Mouse (Mus musculus): ENCODE results near the gene Fbxl8. TPM values are rescaled to one million over a fixed set of nuclear protein-coding genes. Genes with fewer than 3 reads are reported as not detected.
A peak's percentile ranks its signal among the peaks of the same experiment; 100 is the strongest.

Gene Fbxl8
- total and polyA plus RNA-seq, 2 experiments from 2014 or later = 3.6 to 6.4 TPM

DNA sequence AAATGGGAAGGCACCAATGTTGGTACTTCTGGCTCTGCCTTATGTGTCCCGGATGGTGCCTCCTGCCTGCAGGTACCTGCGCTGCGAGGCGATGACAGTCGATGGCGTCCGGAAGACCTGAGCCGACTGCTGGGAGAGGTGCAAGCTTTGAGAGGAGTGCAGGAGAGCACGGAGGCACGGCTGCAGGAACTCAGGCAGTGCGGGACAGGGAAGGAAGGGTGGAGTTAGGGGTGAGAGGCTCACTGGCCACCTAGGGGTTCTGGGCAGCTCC, 6.4 kb downstream of the Fbxl8 start:
- H3K27me3 ChIP-seq (ENCODE audit: control insufficient read depth, insufficient read depth, low read length) = peaks cover 69% of the 10 kb centered on the region
- H3K27ac ChIP-seq (ENCODE audit: low read depth) = no peak overlapping the region
- no peaks in the 10 kb centered on the region for H3K9me3 ChIP-seq (replicated peaks; ENCODE audit: control insufficient read depth, low read length)
- H3K4me3 ChIP-seq (ENCODE audit: low read depth, low read length) = no peak overlapping the region; the same call in 1 of the 2 replicates
- ATAC-seq (ENCODE audit: insufficient read depth, low read depth) (no peak), DNase-seq (ENCODE audit: low spot score) (no peak)
- 0 out of 2 replicates have a peak, but pooled peaks cover 4% of the 10 kb centered on the region for H3K36me3 ChIP-seq (replicated peaks; ENCODE audit: control insufficient read depth, insufficient read depth, low read length)
- WGBS = 9% methylated on average over 11 of the region's 11 CpGs
- no peak overlapping the region for H3K9ac ChIP-seq (replicated peaks; ENCODE audit: low read depth, low read length)
- H3K4me2 ChIP-seq (ENCODE audit: low read depth, low read length) = no peak overlapping the region
- TF ChIP-seq CTCF (IDR thresholded peaks at IDR 0.05; ENCODE audit: low read depth) = no peak
- no peak for TF ChIP-seq EP300 (IDR thresholded peaks at IDR 0.05; ENCODE audit: low read depth)
- peaks cover 18% of the 10 kb centered on the region; the same call in 1 of the 2 replicates for H3K4me1 ChIP-seq (ENCODE audit: control insufficient read depth, insufficient read depth)

DNA sequence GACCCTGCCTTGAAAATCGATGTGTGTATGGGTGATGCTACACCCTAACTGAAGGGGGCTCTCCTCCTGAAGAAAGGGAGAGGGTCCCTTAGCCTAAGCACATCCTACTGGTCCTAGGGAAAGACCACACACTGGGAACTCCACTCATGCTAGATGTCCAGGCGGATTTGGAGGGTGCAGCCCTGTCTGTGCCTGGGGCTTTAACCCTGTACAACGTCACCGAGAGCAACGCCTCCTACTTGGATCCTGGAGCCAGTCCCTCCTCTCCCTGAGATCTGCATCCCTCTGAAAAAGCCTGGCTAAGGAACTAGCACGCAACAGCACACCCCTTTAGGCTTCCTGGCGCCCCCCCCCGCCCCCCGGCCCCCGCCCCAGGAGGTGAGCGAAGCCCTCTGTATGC, 10.9 kb downstream of the Fbxl8 start:
- WGBS = 10% methylated on average over 11 of the region's 11 CpGs

DNA sequence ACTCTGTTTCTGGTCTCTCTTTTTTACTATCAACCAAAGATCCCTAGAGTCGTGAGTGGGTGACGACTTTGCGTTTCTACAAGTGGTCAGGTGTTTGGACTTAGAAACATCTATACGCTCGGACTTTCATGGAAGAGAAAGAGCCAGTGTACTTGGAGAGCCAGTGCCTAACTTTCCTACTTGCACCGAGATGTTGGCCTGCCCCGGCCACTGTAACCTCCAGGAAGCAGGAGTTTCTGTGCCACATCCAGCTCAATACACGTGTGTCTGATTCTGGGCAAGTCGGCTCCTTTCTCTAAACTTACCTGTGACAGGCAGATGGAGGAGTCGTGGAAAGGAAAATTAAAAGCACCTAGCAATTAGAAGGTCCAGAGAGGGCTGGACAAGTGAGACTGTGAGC, 11.4 kb downstream of the Fbxl8 start, which contains the start of gene Nol3:
TSS of gene Nol3 (plus strand) at position 301 of the 400 bp plus-strand sequence.
- no peak within 1 kb of the TSS; the same call in 1 of the 2 replicates for H3K9ac ChIP-seq (replicated peaks; ENCODE audit: low read depth, low read length)
- H3K4me3 ChIP-seq (ENCODE audit: low read depth, low read length) = peak within 1 kb of the TSS; percentile 50
- ATAC-seq (ENCODE audit: insufficient read depth, low read depth) (no peak), DNase-seq (ENCODE audit: low spot score) (no peak)
- no peak within 1 kb of the TSS for H3K27ac ChIP-seq (ENCODE audit: low read depth)
- WGBS = 5% methylated on average over 10 of the region's 10 CpGs
- peak within 1 kb of the TSS; percentile 80 for H3K4me2 ChIP-seq (ENCODE audit: low read depth, low read length)
- peaks cover 21% of the 10 kb centered on the region for H3K4me1 ChIP-seq (ENCODE audit: control insufficient read depth, insufficient read depth)
- no peaks in the 10 kb centered on the region for H3K36me3 ChIP-seq (replicated peaks; ENCODE audit: control insufficient read depth, insufficient read depth, low read length)
- H3K27me3 ChIP-seq (ENCODE audit: control insufficient read depth, insufficient read depth, low read length) = peaks cover 73% of the 10 kb centered on the region
- no peaks in the 10 kb centered on the region for H3K9me3 ChIP-seq (replicated peaks; ENCODE audit: control insufficient read depth, low read length)
- TF ChIP-seq CTCF (IDR thresholded peaks at IDR 0.05; ENCODE audit: low read depth) (no peak), EP300 (IDR thresholded peaks at IDR 0.05; ENCODE audit: low read depth) (no peak)

More for the DNA sequence above, 10.9 kb downstream of the Fbxl8 start:
- peak overlapping the region; percentile 80 for H3K4me2 ChIP-seq (ENCODE audit: low read depth, low read length)
- peaks cover 77% of the 10 kb centered on the region for H3K27me3 ChIP-seq (ENCODE audit: control insufficient read depth, insufficient read depth, low read length)
- DNase-seq (ENCODE audit: low spot score) = no peak
- no peak overlapping the region for H3K9ac ChIP-seq (replicated peaks; ENCODE audit: low read depth, low read length)
- TF ChIP-seq EP300 (IDR thresholded peaks at IDR 0.05; ENCODE audit: low read depth) = no peak
- TF ChIP-seq CTCF (IDR thresholded peaks at IDR 0.05; ENCODE audit: low read depth) = no peak
- H3K4me1 ChIP-seq (ENCODE audit: control insufficient read depth, insufficient read depth) = peaks cover 24% of the 10 kb centered on the region
- H3K4me3 ChIP-seq (ENCODE audit: low read depth, low read length) = peak overlapping the region; percentile 50
- ATAC-seq (ENCODE audit: insufficient read depth, low read depth) = no peak
- H3K36me3 ChIP-seq (replicated peaks; ENCODE audit: control insufficient read depth, insufficient read depth, low read length) = no peaks in the 10 kb centered on the region
- no peak overlapping the region for H3K27ac ChIP-seq (ENCODE audit: low read depth)
- no peaks in the 10 kb centered on the region for H3K9me3 ChIP-seq (replicated peaks; ENCODE audit: control insufficient read depth, low read length)

DNA sequence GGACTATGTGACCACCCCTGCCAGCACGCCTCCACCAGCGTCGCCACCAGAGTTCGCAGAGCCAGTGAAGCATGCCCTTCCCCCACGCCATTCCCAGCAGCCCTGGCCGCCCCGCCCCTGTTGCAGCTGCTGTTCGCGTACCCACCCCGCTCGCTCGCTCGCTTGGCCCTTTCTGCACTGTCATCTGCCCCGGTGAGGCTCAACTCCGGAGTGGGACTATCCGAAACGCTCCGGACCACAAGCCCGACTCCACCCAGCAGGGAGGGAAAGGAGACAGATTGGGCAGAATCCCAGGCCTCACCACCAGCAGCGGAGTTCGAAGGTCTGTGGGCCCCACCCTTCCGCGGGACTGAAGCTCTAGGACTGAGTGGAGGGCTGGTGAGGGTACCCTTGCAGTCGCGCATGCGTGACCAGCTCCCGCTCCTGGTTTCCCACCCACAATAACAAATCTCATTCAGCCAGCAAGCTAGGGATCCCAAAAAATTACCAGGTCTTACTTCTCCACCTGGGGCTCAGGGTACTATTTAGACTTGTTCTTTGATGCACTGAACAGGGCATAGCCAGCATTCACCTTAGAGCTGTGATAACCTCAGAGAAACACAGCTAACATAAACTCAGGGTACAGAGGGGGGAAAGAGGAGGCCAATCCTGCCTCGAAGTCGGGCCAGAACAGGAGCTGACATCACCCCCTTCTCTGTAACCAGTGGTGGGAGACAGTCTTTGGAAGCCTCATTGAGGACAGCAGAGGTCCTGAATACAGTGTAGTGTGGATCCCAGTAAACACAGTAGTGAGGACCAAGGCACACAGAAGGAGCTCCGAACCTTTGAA, 12.1 kb downstream of the Fbxl8 start:
- Histone ChIP-seq H3K9ac (replicated peaks; ENCODE audit: low read depth, low read length) (no peak overlapping the region; the same call in 1 of the 2 replicates), H3K27me3 (ENCODE audit: control insufficient read depth, insufficient read depth, low read length) (peaks cover 66% of the 10 kb centered on the region), H3K4me3 (ENCODE audit: low read depth, low read length) (peak overlapping the region; percentile 50), H3K36me3 (replicated peaks; ENCODE audit: control insufficient read depth, insufficient read depth, low read length) (no peaks in the 10 kb centered on the region), H3K4me1 (ENCODE audit: control insufficient read depth, insufficient read depth) (peaks cover 21% of the 10 kb centered on the region), H3K4me2 (ENCODE audit: low read depth, low read length) (peak overlapping the region; percentile 80), H3K27ac (ENCODE audit: low read depth) (no peak overlapping the region), H3K9me3 (replicated peaks; ENCODE audit: control insufficient read depth, low read length) (no peaks in the 10 kb centered on the region)
- TF ChIP-seq CTCF (IDR thresholded peaks at IDR 0.05; ENCODE audit: low read depth) = no peak
- TF ChIP-seq EP300 (IDR thresholded peaks at IDR 0.05; ENCODE audit: low read depth) = no peak
- DNase-seq (ENCODE audit: low spot score) (no peak), ATAC-seq (ENCODE audit: insufficient read depth, low read depth) (peak; percentile 53)
- WGBS = 5% methylated on average over 30 of the region's 30 CpGs

DNA sequence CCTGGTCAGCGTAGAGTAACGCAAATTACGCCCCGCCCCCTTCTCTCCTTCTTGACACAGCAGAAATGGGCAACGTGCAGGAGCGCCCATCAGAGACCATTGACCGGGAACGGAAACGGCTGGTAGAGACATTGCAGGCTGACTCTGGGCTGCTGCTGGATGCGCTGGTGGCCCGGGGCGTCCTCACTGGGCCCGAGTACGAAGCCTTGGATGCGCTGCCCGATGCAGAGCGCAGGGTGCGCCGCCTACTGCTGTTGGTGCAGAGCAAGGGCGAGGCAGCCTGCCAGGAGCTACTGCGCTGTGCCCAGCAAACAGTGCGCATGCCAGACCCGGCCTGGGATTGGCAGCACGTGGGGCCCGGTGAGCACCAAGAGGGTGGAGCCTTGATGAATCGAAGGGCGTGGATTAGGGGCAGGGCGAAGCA, 14.5 kb downstream of the Fbxl8 start:
- H3K9me3 ChIP-seq (replicated peaks; ENCODE audit: control insufficient read depth, low read length) = no peaks in the 10 kb centered on the region
- ATAC-seq (ENCODE audit: insufficient read depth, low read depth) (peak; percentile 85), DNase-seq (ENCODE audit: low spot score) (peak; percentile 82)
- H3K9ac ChIP-seq (replicated peaks; ENCODE audit: low read depth, low read length) = no peak overlapping the region
- TF ChIP-seq CTCF (IDR thresholded peaks at IDR 0.05; ENCODE audit: low read depth) = peak; percentile 45
- TF ChIP-seq EP300 (IDR thresholded peaks at IDR 0.05; ENCODE audit: low read depth) = no peak
- no peak overlapping the region for H3K27ac ChIP-seq (ENCODE audit: low read depth)
- H3K36me3 ChIP-seq (replicated peaks; ENCODE audit: control insufficient read depth, insufficient read depth, low read length) = no peaks in the 10 kb centered on the region
- WGBS = 1% methylated on average over 28 of the region's 28 CpGs
- H3K4me1 ChIP-seq (ENCODE audit: control insufficient read depth, insufficient read depth) = peaks cover 21% of the 10 kb centered on the region
- peaks cover 43% of the 10 kb centered on the region; the same call in 1 of the 2 replicates for H3K27me3 ChIP-seq (ENCODE audit: control insufficient read depth, insufficient read depth, low read length)
- H3K4me2 ChIP-seq (ENCODE audit: low read depth, low read length) = peak overlapping the region; percentile 55
- peak overlapping the region; percentile 35 for H3K4me3 ChIP-seq (ENCODE audit: low read depth, low read length)
